Mouse (Mus musculus) heart, adult 2 months (tissue): Measurements from ENCODE around the gene Gpn3.

Experiments
- CTCF ChIP-seq: fragments of 200-600 bp; IDR thresholded peaks from 2 replicates; pipeline ENCODE4 v1.8.1; 2022; ENCODE audit warnings: antibody characterized with exemption, mild to moderate bottlenecking, moderate library complexity
- POLR2A ChIP-seq: fragments of 200-500 bp; IDR thresholded peaks from 2 replicates; pipeline ENCODE4 v1.6.1; 2011; ENCODE audit warnings: mild to moderate bottlenecking, low read depth, low read length, control low read depth; ENCODE audit not compliant: insufficient read depth

GRCm38 (mm10) chr5:122391786-122392180 lies 20.1 kb downstream of the Gpn3 start, which contains the start of gene Arpc3:
- TF ChIP-seq CTCF (peak; percentile 97), POLR2A (peak; percentile 88)
